Mouse (Mus musculus): ENCODE results near the gene Timm29.

GRCm38 (mm10) chr9:21588350-21588749 lies 4.2 kb upstream of the Timm29 start:
- no peak for TF ChIP-seq CTCF (IDR thresholded peaks at IDR 0.05; ENCODE audit: extremely low read depth, insufficient read depth, low read length)
- no peak for TF ChIP-seq POLR2A (IDR thresholded peaks at IDR 0.05; ENCODE audit: extremely low read depth, insufficient read depth, low read length)
